Mouse (Mus musculus): ENCODE measurements at regions not wholly inside any gene's neighbourhood (a gene's known extent, or its start where the extent isn't known, plus 50 kb on each side); places are given as distances from the start of the nearest gene placed in this dataset.

- TF ChIP-seq POLR2A (IDR thresholded peaks at IDR 0.05; ENCODE audit: extremely low read depth, insufficient read depth, low read length) (no peak), CTCF (IDR thresholded peaks at IDR 0.05; ENCODE audit: low read depth, low read length) (no peak)
Measured at GRCm38 (mm10) chr4:95167216-95167615, 115.2 kb upstream of the Jun start.

Data from liver, adult 2 months (tissue).